Mouse (Mus musculus): ENCODE results near the gene Slc22a20. TPM values are rescaled to one million over a fixed set of nuclear protein-coding genes. Genes with fewer than 3 reads are reported as not detected.
A peak's percentile ranks its signal among the peaks of the same experiment; 100 is the strongest.

Slc22a20 gene
- polyA plus RNA-seq, 1 experiment, result not detected

- Histone ChIP-seq H3K4me3 (replicated peaks; ENCODE audit: extremely low read depth, low read depth, low read length) (no peak overlapping the region), H3K4me1 (ENCODE audit: control insufficient read depth, insufficient read depth, low read length) (peaks cover 30% of the 10 kb centered on the region)
- TF ChIP-seq CTCF (IDR thresholded peaks at IDR 0.05; ENCODE audit: insufficient read depth, low read length) (no peak), POLR2A (IDR thresholded peaks at IDR 0.05; ENCODE audit: borderline replicate concordance, extremely low read depth, low read depth, low read length) (no peak)
- DNase-seq, result peak; percentile 46
- WGBS, result 33% methylated on average over 3 of the region's 3 CpGs
Measured at GRCm38 (mm10) chr19:5935266-5935665, 50.7 kb downstream of the Slc22a20 start.

DNA sequence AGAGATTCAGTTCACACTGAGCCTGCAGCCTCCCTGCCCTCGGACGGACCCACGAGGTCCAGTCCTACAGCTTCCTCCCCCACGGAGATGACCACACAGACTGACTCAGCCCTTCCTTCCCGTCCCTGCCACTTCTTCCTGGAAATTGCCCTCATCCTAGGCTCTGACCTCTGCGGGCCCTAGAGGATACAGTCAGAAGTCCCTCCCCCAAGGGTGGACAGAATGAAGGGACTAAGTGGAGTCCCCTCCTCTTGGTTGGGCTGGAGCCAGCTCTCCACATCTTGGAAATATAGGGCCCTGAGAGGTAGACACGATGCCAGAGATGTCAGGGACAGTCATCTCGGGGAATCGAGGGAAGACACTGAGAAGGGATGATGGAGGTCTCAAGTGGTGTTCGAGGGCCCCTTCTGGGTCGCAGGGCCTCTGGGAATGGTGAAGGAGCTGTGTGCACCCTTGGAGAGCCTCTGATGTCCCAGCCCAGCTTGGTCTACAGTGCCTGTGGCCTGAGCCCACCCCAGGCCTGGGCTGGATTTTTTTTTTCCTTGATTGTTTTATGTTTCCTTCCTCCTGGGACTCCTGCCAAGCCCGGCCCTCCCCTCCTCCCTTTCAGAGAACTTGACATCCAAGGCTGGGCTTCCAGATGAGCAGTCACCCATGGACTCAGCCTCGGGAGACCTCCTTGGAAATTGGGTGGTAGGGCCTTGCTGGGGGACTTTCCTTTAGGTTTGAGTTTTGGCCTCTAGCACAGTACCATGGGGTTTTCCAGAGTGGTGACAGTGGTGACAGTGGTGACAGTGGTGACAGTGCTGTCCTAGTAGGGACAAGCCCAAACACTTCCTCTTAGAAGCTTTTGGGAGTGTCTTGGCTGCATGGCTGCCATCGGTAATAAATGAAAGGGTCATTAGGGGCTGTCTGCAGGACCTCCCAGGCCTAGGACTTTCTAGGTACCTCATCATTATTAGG lies 56.0 kb downstream of the Slc22a20 start:
- WGBS, result 27% methylated on average over 14 of the region's 14 CpGs
- peak; percentile 38; the same call in 1 of the 2 replicates for TF ChIP-seq POLR2A (IDR thresholded peaks at IDR 0.05; ENCODE audit: borderline replicate concordance, extremely low read depth, low read depth, low read length)
- TF ChIP-seq CTCF (IDR thresholded peaks at IDR 0.05; ENCODE audit: insufficient read depth, low read length), result no peak
- DNase-seq, result peak; percentile 62
- no peak overlapping the region for H3K4me3 ChIP-seq (replicated peaks; ENCODE audit: extremely low read depth, low read depth, low read length)
- peaks cover 11% of the 10 kb centered on the region for H3K4me1 ChIP-seq (ENCODE audit: control insufficient read depth, insufficient read depth, low read length)

DNA sequence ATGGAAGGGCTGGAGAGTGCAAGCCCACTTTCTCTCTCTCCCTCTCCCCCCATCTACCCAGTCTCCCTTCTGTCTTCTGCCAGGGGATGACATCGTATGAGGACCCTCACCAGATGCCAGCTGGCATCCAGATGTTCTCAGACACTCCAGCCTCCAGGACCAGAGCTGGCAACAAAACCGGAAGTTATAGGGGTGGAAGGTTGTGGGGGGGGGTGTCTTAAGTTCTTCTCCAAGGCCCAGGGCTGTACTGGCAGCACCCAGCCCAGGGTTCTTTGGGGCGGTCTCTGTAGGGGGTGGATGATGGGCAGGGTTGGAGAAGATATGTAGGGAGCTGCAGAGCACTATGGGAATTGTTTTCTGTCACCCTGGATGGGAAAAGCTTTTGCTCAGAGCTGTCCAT lies 57.4 kb downstream of the Slc22a20 start:
- 47% methylated on average over 3 of the region's 3 CpGs for WGBS
- peaks cover 11% of the 10 kb centered on the region for H3K4me1 ChIP-seq (ENCODE audit: control insufficient read depth, insufficient read depth, low read length)
- no peak overlapping the region for H3K4me3 ChIP-seq (replicated peaks; ENCODE audit: extremely low read depth, low read depth, low read length)
- no peak for TF ChIP-seq CTCF (IDR thresholded peaks at IDR 0.05; ENCODE audit: insufficient read depth, low read length)
- TF ChIP-seq POLR2A (IDR thresholded peaks at IDR 0.05; ENCODE audit: borderline replicate concordance, extremely low read depth, low read depth, low read length), result no peak
- no peak for DNase-seq

GRCm38 (mm10) chr19:5928104-5928503 lies 57.8 kb downstream of the Slc22a20 start:
- Histone ChIP-seq H3K4me3 (replicated peaks; ENCODE audit: extremely low read depth, low read depth, low read length) (no peak overlapping the region), H3K4me1 (ENCODE audit: control insufficient read depth, insufficient read depth, low read length) (peaks cover 11% of the 10 kb centered on the region)
- DNase-seq, result no peak
- 68% methylated on average over 6 of the region's 6 CpGs for WGBS
- TF ChIP-seq CTCF (IDR thresholded peaks at IDR 0.05; ENCODE audit: insufficient read depth, low read length), result no peak

DNA sequence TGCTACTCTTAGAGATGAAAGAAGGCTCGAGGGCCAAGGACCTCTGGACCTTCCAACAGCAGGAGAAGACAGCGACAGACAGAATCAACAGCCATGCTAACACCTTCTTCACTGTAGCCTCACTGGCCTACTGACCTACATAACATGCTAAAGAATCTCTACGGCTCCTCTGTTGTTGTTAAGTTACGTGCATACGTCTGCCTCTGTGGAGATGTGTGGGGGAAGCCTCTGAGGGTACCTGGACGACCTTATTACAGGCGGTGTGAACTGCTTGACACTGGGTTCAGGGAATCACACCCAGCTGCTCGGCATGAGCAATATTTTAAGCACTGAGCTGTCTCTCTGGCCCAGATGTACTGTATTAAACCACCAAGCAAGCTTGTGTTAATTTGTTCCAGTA lies 58.4 kb downstream of the Slc22a20 start:
- peaks cover 11% of the 10 kb centered on the region for H3K4me1 ChIP-seq (ENCODE audit: control insufficient read depth, insufficient read depth, low read length)
- no peak for DNase-seq
- 79% methylated on average over 8 of the region's 8 CpGs for WGBS

GRCm38 (mm10) chr19:5927026-5927425 lies 58.9 kb downstream of the Slc22a20 start:
- DNase-seq, result no peak
- Histone ChIP-seq H3K4me3 (replicated peaks; ENCODE audit: extremely low read depth, low read depth, low read length) (no peak overlapping the region), H3K4me1 (ENCODE audit: control insufficient read depth, insufficient read depth, low read length) (peaks cover 13% of the 10 kb centered on the region)
- 69% methylated on average over 11 of the region's 11 CpGs for WGBS
- no peak for TF ChIP-seq CTCF (IDR thresholded peaks at IDR 0.05; ENCODE audit: insufficient read depth, low read length)
- no peak for TF ChIP-seq POLR2A (IDR thresholded peaks at IDR 0.05; ENCODE audit: borderline replicate concordance, extremely low read depth, low read depth, low read length)

More for the DNA sequence above, 58.4 kb downstream of the Slc22a20 start:
- TF ChIP-seq CTCF (IDR thresholded peaks at IDR 0.05; ENCODE audit: insufficient read depth, low read length), result no peak
- TF ChIP-seq POLR2A (IDR thresholded peaks at IDR 0.05; ENCODE audit: borderline replicate concordance, extremely low read depth, low read depth, low read length), result no peak
- H3K4me3 ChIP-seq (replicated peaks; ENCODE audit: extremely low read depth, low read depth, low read length), result no peak overlapping the region

DNA sequence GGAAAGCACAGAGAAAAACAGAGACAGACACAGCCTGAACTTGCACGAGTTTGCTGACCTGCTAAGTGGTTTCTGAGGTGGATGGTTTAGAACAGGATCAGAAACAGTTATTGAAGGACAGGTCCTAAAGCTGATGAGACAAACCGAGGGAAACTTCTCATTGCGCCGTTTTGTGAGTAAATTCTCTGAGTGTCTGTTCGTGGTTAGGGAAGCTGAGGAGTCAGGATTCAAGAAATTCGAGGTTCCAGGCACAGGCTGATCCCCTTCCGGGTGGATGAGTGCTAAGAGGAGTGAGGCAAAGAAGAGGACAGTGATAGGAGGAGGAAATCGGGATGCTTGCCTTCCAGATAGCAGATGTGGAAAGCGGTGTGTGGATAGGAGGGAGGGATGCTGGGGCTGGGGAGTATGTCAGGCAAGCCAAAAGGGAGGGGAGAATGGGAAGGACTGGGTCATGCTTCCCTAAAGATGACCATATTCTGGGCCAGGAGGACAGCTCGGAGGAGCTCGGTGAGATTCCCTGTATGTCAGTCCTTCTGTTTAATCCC lies 60.6 kb downstream of the Slc22a20 start:
- TF ChIP-seq CTCF (IDR thresholded peaks at IDR 0.05; ENCODE audit: insufficient read depth, low read length) (no peak), POLR2A (IDR thresholded peaks at IDR 0.05; ENCODE audit: borderline replicate concordance, extremely low read depth, low read depth, low read length) (no peak)
- WGBS, result 24% methylated on average over 11 of the region's 11 CpGs
- H3K4me1 ChIP-seq (ENCODE audit: control insufficient read depth, insufficient read depth, low read length), result peaks cover 19% of the 10 kb centered on the region
- H3K4me3 ChIP-seq (replicated peaks; ENCODE audit: extremely low read depth, low read depth, low read length), result peak overlapping the region; percentile 59
- DNase-seq, result no peak

- peak; percentile 92 for DNase-seq
- TF ChIP-seq POLR2A (IDR thresholded peaks at IDR 0.05; ENCODE audit: borderline replicate concordance, extremely low read depth, low read depth, low read length), result peak; percentile 82; the same call in 1 of the 2 replicates
- no peak for TF ChIP-seq CTCF (IDR thresholded peaks at IDR 0.05; ENCODE audit: insufficient read depth, low read length)
- H3K4me1 ChIP-seq (ENCODE audit: control insufficient read depth, insufficient read depth, low read length), result peaks cover 14% of the 10 kb centered on the region
- WGBS, result under 1% methylated on average over 18 of the region's 18 CpGs
- H3K4me3 ChIP-seq (replicated peaks; ENCODE audit: extremely low read depth, low read depth, low read length), result peak within 1 kb of the TSS; percentile 94
Measured at GRCm38 (mm10) chr19:5924713-5925093, 61.2 kb downstream of the Slc22a20 start, which contains the start of gene Cdc42ep2. Cdc42ep2 (minus strand) TSS chr19:5924816.

GRCm38 (mm10) chr19:5923990-5924712 lies 61.8 kb downstream of the Slc22a20 start:
- peak; percentile 91 for DNase-seq
- under 1% methylated on average over 38 of the region's 38 CpGs for WGBS
- Histone ChIP-seq H3K4me1 (ENCODE audit: control insufficient read depth, insufficient read depth, low read length) (peaks cover 8% of the 10 kb centered on the region), H3K4me3 (replicated peaks; ENCODE audit: extremely low read depth, low read depth, low read length) (peak overlapping the region; percentile 94)
- TF ChIP-seq CTCF (IDR thresholded peaks at IDR 0.05; ENCODE audit: insufficient read depth, low read length) (peak; percentile 60), POLR2A (IDR thresholded peaks at IDR 0.05; ENCODE audit: borderline replicate concordance, extremely low read depth, low read depth, low read length) (0 out of 2 replicates have a peak, but pooled peaks have one; percentile 17)
